Mouse (Mus musculus) right cerebral cortex, postnatal 25 days (tissue): ENCODE measurements at regions not wholly inside any gene's neighbourhood (a gene's known extent, or its start where the extent isn't known, plus 50 kb on each side); places are given as distances from the start of the nearest gene placed in this dataset.

Source experiments
- DNase-seq: peaks from one replicate; pipeline ENCODE4 v3.0.0; 2022

GRCm38 (mm10) chr10:102694810-102695209 is 182.8 kb downstream of the Rassf9 start:
- DNase-seq: no peak

- no peak for DNase-seq
These were observed 177.9 kb downstream of the Rassf9 start for GRCm38 (mm10) chr10:102689966-102690365.

- DNase-seq: no peak
These were observed 174.8 kb downstream of the Rassf9 start for GRCm38 (mm10) chr10:102686667-102687397.

GRCm38 (mm10) chr10:102685833-102686434 is 173.9 kb downstream of the Rassf9 start:
- no peak for DNase-seq

GRCm38 (mm10) chr10:102667359-102667758 is 155.3 kb downstream of the Rassf9 start:
- no peak for DNase-seq

- no peak for DNase-seq
These were observed 147.7 kb downstream of the Rassf9 start for GRCm38 (mm10) chr10:102659683-102660082.

- no peak for DNase-seq
These were observed 124.5 kb downstream of the Rassf9 start for GRCm38 (mm10) chr10:102636507-102636906.

GRCm38 (mm10) chr10:102633438-102633837 is 121.4 kb downstream of the Rassf9 start:
- no peak for DNase-seq

GRCm38 (mm10) chr10:102628609-102629008 is 116.6 kb downstream of the Rassf9 start:
- no peak for DNase-seq

- no peak for DNase-seq
These were observed 111.9 kb downstream of the Rassf9 start for GRCm38 (mm10) chr10:102623895-102624294.

GRCm38 (mm10) chr10:102622583-102623008 is 110.6 kb downstream of the Rassf9 start:
- no peak for DNase-seq

GRCm38 (mm10) chr10:102618711-102619110 is 106.7 kb downstream of the Rassf9 start:
- DNase-seq: no peak

- DNase-seq: no peak
These were observed 104.1 kb downstream of the Rassf9 start for GRCm38 (mm10) chr10:102615962-102616595.
